Mouse (Mus musculus) heart, postnatal 4 days (tissue): ENCODE data around the gene Gcc2. TPM values are rescaled to one million over a fixed set of nuclear protein-coding genes. Genes with fewer than 3 reads are reported as not detected.
"Not testable (repeated sequence)": the region's sequence is repeated elsewhere in the genome, so short reads cannot be mapped to it uniquely, and the experiment has no call there.

Source experiments
- DNase-seq: peaks from one replicate; pipeline ENCODE4 v3.0.0; 2021
- total RNA-seq, 2 experiments: library from RNA; stranded (reverse); gene quantifications; 2 replicates each; pipeline ENCODE4 v1.2.3; 2021

The Gcc2 gene
- total RNA-seq: 10 to 100 TPM; 24.6 to 29.2 TPM

DNA sequence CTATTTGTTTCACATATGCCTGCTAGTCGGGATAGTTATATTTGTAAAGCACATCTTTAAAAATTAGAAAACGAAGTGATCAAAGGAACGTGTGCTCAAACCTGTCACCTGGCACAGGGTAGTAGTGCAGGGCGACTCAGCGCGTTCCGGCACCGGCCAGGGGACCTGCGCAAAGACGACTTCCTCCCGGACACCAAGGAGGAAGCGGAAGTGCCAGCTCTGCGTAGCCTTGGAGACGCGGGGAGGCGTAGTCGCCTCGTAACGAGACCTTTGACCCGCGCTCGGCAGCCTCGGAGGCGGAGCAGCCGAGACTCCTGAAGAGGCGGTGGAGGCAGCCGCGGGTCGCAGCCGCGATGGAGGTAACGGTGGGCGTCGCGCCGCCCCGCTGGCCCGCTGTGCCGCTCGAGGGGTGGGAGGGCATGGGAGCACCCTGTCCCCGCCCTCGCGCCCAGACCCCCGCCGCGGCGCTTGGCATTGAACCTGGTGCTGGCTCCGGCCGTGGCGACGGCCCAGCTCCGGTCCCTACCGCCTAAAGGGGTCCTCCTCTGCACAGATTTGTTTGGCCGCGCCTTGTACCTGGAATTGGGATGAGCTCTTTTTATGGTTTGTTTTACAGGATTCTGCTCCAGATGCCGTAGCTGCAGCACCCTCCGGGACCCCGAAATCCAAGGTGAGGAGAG lies at the start of gene Gcc2:
Gene Gcc2 (plus strand): TSS at position 285 of the 680 bp plus-strand sequence.
- DNase-seq: peak; percentile 93

- no peak for DNase-seq
Observed at GRCm38 (mm10) chr10:58205986-58206385, 49.3 kb upstream of the Gcc2 start.

- no peak for DNase-seq
Observed at GRCm38 (mm10) chr10:58206639-58207404, 48.5 kb upstream of the Gcc2 start.

DNA sequence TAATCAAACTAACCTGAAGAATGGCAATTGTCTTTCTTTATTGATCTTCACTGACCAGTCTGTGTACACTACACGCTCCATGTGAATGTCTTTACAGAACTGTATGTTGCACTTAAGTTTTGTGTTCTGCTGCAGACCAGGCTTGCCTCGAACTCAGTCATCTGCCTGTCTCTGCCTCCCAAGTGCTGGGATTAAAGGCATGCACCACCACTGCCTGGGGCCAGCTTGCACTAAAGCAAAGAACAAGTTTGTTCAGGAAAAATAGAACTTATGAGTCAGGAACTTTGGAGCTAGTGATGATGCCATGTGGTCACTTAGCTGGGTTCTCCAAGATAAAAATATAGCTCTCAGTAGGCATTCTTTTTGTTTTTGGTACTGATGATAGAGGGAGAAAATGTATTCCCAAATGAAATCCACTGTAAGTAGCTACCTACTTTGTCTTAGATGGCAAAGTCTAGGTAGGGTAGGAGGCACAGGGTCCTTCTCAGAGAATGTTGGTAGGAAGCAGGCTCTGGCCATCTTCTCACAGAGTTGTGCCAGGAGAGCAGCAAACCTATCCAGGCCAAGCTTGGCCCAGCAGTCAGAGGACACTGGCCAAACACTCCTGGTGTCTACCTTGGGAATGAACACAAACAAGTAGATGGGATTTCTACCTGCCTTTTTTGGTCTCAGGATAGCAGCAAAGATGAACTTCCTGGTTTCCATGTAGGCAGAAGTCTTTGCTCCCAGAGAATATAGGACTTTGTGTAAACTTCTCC lies 45.4 kb upstream of the Gcc2 start:
- no peak for DNase-seq

- DNase-seq: no peak
Observed at GRCm38 (mm10) chr10:58210514-58210913, 44.8 kb upstream of the Gcc2 start.

DNA sequence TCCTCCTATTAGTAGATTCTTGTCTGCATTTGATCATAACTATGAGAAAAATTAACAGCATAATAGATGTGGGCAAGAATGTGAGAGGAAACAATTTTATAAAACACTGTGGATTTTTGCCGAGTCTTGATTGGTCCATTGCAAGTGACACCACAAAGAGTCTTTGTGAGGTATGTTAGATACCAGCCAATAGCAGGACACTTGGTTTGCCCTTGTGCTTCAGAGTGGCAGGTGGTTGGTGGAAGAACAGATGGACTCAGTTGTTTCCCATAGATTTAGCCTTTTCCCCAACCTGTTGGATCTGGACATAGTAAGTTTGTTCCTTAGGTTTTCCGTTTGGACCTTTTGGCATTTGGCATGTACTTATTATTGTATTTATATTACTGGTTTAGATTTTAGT lies 44.1 kb upstream of the Gcc2 start:
- no peak for DNase-seq

GRCm38 (mm10) chr10:58212230-58212629 lies 43.1 kb upstream of the Gcc2 start:
- peak; percentile 25 for DNase-seq

GRCm38 (mm10) chr10:58214497-58214896 lies 40.8 kb upstream of the Gcc2 start:
- DNase-seq: no peak

DNA sequence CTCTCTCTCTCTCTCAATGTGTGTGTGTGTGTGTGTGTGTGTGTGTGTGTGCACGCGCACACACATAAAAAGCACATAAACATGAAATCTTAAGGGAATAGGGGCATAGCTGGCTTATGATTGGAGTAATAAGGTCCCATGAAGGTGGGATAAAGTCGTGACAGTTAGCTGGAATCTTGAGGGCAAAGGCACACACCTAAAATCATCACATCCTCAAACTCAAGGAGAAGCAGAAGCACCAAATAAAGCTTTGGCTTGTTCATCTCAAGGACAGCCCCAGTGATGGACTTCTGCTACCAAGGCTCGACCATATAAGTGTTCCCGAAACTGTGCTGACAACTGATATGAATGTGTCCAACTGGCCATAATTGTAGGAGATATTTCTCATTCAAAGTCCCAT lies 40.4 kb upstream of the Gcc2 start:
- no peak for DNase-seq

DNA sequence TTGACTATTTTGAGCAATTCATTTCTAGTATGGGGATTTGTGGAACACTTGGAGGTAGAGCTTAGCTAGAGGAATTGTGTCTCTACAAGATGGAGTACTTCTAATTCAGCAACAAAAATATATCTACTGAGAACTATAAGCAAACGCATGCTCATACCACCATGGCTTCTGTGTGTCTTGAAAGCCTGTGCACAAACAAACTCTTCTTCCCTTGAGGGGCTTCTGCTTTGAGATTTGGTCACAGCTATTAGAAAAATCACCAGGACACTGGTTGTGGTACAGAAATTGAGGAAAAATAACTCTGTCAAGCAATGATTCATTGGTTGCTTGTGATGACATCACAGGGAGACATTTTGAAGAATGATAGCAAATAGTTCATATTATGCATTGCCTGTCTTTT lies 39.9 kb upstream of the Gcc2 start:
- DNase-seq: no peak

- peak; percentile 23 for DNase-seq
Observed at GRCm38 (mm10) chr10:58217366-58217765, 37.9 kb upstream of the Gcc2 start.

- no peak for DNase-seq
Observed at GRCm38 (mm10) chr10:58220726-58221125, 34.6 kb upstream of the Gcc2 start.

DNA sequence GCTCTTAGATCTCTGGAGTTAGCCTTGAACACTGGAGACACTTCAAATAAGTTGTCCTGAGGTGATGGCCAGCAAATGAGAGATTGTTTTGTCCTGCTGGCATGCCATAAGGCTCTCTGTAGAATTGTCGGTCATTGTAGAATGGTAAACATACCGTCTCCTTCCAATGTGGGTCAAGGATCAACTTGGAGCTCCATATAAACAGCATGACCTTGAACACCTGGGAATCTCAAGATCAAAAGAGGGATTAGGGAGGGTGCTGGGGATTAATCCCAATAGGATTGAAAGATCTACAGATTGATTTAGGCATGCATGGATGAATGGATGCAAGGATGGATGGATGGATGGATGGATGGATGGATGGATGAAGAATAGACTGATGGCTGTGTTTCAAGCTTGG lies 33.7 kb upstream of the Gcc2 start:
- peak; percentile 39 for DNase-seq

DNA sequence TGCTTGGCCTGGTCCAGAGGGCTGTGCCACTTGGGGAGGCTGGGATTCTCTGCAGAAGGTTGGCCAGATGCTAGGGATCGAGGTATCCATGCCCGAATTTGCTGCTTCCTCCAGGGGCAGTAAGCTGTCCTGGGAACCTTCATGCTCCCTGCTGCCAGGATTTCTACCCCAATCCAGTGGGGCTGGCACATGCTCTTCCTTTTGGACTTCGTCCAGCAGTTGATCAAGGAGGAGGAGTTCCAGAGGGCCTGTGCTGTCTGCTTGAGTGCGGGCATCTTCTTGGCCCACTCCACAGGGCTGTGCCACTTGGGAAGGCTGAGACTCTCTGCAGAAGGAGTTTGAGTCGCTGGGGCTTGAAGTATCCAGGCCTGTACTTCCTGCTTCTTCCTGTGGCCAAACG lies 32.1 kb upstream of the Gcc2 start:
- not testable (repeated sequence) for DNase-seq

GRCm38 (mm10) chr10:58223972-58224805 lies 31.1 kb upstream of the Gcc2 start:
- DNase-seq: peak; percentile 76

DNA sequence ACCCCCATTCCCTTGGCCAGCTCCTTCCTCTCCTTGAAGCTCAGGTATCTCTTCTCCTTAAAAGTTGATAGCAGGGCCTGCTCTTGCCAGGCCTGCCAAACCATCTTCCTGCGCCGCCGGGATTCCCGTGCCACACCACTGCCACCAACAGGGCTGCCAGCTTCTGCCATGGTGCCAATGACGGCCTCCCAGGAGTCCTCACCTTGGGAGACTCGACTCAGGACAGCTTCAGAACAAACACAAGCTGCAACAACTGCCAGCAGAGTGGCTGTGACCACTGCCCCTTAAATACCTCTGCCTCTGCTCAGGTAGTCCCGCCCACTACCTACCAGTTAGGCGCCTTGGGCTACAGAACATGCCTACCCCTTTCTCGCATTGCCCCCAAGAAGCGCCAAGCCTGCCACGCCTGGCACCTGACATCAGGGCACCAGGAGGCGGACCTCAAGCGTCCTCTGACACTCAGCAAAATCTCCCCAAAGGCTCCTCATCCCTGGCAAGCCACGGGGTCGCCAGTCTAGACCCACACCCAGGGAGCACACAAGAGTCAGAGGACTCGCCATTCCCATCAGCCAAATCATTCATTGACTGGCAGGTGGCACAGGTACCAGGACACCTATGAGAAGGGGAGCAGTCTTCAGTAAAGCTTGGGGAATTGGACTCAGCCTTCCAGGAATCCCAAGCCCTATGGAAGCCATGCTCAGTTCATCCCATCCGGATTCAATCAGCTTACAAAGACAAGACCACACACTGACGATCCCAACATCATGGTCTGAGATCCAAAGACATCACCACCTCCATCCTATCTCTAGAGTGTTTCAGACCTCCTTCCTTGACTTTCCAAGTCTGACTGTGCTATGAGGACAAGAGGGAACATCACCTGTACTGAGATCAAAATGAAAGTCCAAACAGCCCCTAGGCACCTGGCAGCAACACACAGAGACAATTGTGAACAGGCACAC lies 30.2 kb upstream of the Gcc2 start, which contains the start of gene AW822073:
Gene AW822073 (minus strand): TSS at position 104 of the 959 bp plus-strand sequence.
- DNase-seq: peak; percentile 61

- DNase-seq: not testable (repeated sequence)
Observed at GRCm38 (mm10) chr10:58226357-58226756, 28.9 kb upstream of the Gcc2 start.

GRCm38 (mm10) chr10:58227798-58228197 lies 27.5 kb upstream of the Gcc2 start:
- peak; percentile 27 for DNase-seq

DNA sequence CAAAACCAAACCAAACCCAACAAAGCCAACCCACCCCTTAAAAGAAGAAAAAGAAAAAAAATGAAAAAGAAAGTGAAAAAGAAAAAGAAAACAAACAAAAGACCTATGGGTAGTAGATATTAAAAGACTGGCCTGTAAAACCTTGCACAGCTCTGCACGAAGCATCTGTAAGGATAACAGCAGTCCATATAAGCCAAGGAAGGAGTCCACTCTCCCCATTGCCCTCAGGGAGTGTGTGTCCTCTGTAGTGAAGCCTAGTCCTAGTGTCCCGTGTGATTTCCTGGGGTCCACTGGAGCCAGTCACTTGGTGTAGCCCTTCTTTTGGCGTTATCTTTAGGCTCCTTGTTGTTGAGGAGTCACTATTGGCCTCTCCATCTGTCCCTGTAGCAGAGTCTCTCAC lies 25.3 kb upstream of the Gcc2 start:
- not testable (repeated sequence) for DNase-seq

- peak; percentile 60 for DNase-seq
Observed at GRCm38 (mm10) chr10:58231088-58231487, 24.2 kb upstream of the Gcc2 start.
